Mouse (Mus musculus) embryonic facial prominence, embryonic 13.5 days (tissue): ENCODE results near the gene Grik5. TPM values are rescaled to one million over a fixed set of nuclear protein-coding genes. Genes with fewer than 3 reads are reported as not detected.

ENCODE experiments used
- ATAC-seq: fragments of 200-750 bp; cut with Nextera tagmentation; 2 replicates; pipeline ENCODE4 v1.8.0; 2017; ENCODE audit warnings: low read depth; ENCODE audit not compliant: insufficient number of reproducible peaks, insufficient read depth, low FRiP score, low TSS enrichment
- H3K27ac ChIP-seq: fragments of 300-500 bp; sonication (generic); 2 replicates; pipeline ENCODE4 v1.5.1; 2015; ENCODE audit warnings: moderate library complexity, mild to moderate bottlenecking, inconsistent platforms
- H3K27me3 ChIP-seq: fragments of 300-500 bp; sonication (generic); 2 replicates; pipeline ENCODE4 v1.6.1; 2015; ENCODE audit warnings: mild to moderate bottlenecking, inconsistent platforms
- H3K36me3 ChIP-seq: fragments of 300-500 bp; sonication (generic); 2 replicates; pipeline ENCODE4 v1.6.1; 2015; ENCODE audit warnings: mild to moderate bottlenecking, inconsistent platforms
- H3K4me1 ChIP-seq: fragments of 300-500 bp; sonication (generic); 2 replicates; pipeline ENCODE4 v1.6.1; 2015; ENCODE audit warnings: inconsistent platforms
- H3K4me2 ChIP-seq: fragments of 300-500 bp; sonication (generic); 2 replicates; pipeline ENCODE4 v1.6.1; 2015; ENCODE audit warnings: moderate library complexity, mild to moderate bottlenecking, inconsistent platforms
- H3K4me3 ChIP-seq: fragments of 300-500 bp; sonication (generic); 2 replicates; pipeline ENCODE4 v1.5.1; 2015; ENCODE audit warnings: mild to moderate bottlenecking, inconsistent platforms
- H3K9ac ChIP-seq: fragments of 300-500 bp; sonication (generic); 2 replicates; pipeline ENCODE4 v1.6.1; 2015; ENCODE audit warnings: mild to moderate bottlenecking, inconsistent platforms
- H3K9me3 ChIP-seq: fragments of 300-500 bp; sonication (generic); 2 replicates; pipeline ENCODE4 v1.6.1; 2016; ENCODE audit warnings: inconsistent platforms
- WGBS: fragments of 180-500 bp; shearing (Covaris S2); methylation state at CpG from one replicate; pipeline ENCODE4 v1.1.7; 2015; ENCODE audit warnings: mixed read lengths; 5-methylcytosine and 5-hydroxymethylcytosine counted together
- microRNA-seq: library from miRNA; unstranded; fragments of <30 nt; microRNA quantifications from one replicate; pipeline ENCODE4, GENCODE M21; 2016
- polyA plus RNA-seq: library from polyadenylated mRNA; unstranded; fragments of >200 nt; fragmentation: Nextera tagmentation; extraction: Ambion mirVana; gene quantifications from 2 replicates; pipeline ENCODE4 v1.2.1, GENCODE M21; 2015

The Grik5 gene
- polyA plus RNA-seq, 1 experiment from 2014 or later = 11.2 TPM

- Histone ChIP-seq H3K4me3 (no peak overlapping the region), H3K9ac (no peak overlapping the region), H3K27ac (no peak overlapping the region), H3K27me3 (no peaks in the 10 kb centered on the region), H3K9me3 (no peaks in the 10 kb centered on the region), H3K4me1 (no peaks in the 10 kb centered on the region), H3K36me3 (no peaks in the 10 kb centered on the region), H3K4me2 (no peak overlapping the region)
- no peak for ATAC-seq
- 72% methylated on average over 2 of the region's 2 CpGs for WGBS
These were observed 107.9 kb downstream of the Grik5 start for GRCm38 (mm10) chr7:24964288-24964687.

Small RNAs within 50 kb of the gene (microRNA-seq; reads per million reads assigned to microRNA genes)
- gene Mir6537 (not detected), gene Mir7046 (not detected), gene Mir7047 (not detected)

Other genes starting within 250 kb of the Grik5 start
- gene Gm9844, start 210.1 kb downstream of the Grik5 start, polyA plus RNA-seq = 19.6 and 35.1 TPM in 2 replicates
- gene Lypd4, start 202.4 kb downstream of the Grik5 start, polyA plus RNA-seq = not detected in 2 replicates
- not detected in 2 replicates for gene Dmrtc2, start 202.3 kb downstream of the Grik5 start, polyA plus RNA-seq
- 2,967 and 3,152 TPM in 2 replicates for gene Rps19, start 188.0 kb downstream of the Grik5 start, polyA plus RNA-seq
- gene Cd79a, start 175.0 kb downstream of the Grik5 start, polyA plus RNA-seq = 0.41 and 0.89 TPM in 2 replicates
- gene Arhgef1, start 169.4 kb downstream of the Grik5 start, polyA plus RNA-seq = 115 and 122 TPM in 2 replicates
- gene Gm4881, start 127.9 kb downstream of the Grik5 start, polyA plus RNA-seq = not detected in 2 replicates
- gene Rabac1, start 99.6 kb downstream of the Grik5 start, polyA plus RNA-seq = 141 and 163 TPM in 2 replicates
- 2.0 and 2.3 TPM in 2 replicates for gene Atp1a3, start 66.4 kb downstream of the Grik5 start, polyA plus RNA-seq
- 33.7 and 36.3 TPM in 2 replicates for gene Zfp574, start 221 bp upstream of the Grik5 start, polyA plus RNA-seq
- 0.91 and 1.3 TPM in 2 replicates for gene Pou2f2, start 107.4 kb upstream of the Grik5 start, polyA plus RNA-seq
- gene Dedd2, start 148.3 kb upstream of the Grik5 start, polyA plus RNA-seq = 8.7 and 9.9 TPM in 2 replicates
- 2.9 and 3.4 TPM in 2 replicates for gene Zfp526, start 149.1 kb upstream of the Grik5 start, polyA plus RNA-seq
- 11.4 and 14.4 TPM in 2 replicates for gene Gsk3a, start 165.5 kb upstream of the Grik5 start, polyA plus RNA-seq
- 22.2 and 25.3 TPM in 2 replicates for gene Erf, start 178.4 kb upstream of the Grik5 start, polyA plus RNA-seq
- 46.2 and 47.4 TPM in 2 replicates for gene Cic, start 195.4 kb upstream of the Grik5 start, polyA plus RNA-seq
- gene Pafah1b3, start 225.6 kb upstream of the Grik5 start, polyA plus RNA-seq = 315 and 322 TPM in 2 replicates
- gene Prr19, start 229.1 kb upstream of the Grik5 start, polyA plus RNA-seq = 0.60 and 0.92 TPM in 2 replicates
- gene Tmem145, start 233.8 kb upstream of the Grik5 start, polyA plus RNA-seq = 2.2 and 2.5 TPM in 2 replicates
- 17.6 and 18.5 TPM in 2 replicates for gene Megf8, start 244.8 kb upstream of the Grik5 start, polyA plus RNA-seq